Mouse (Mus musculus) liver, embryonic 16.5 days (tissue): ENCODE data around the gene Abca7. TPM values are rescaled to one million over a fixed set of nuclear protein-coding genes. Genes with fewer than 3 reads are reported as not detected.

Experiments
- ATAC-seq: fragments of 200-750 bp; cut with Nextera tagmentation; 2 replicates; pipeline ENCODE4 v1.8.0; 2017; ENCODE audit warnings: low read depth, mild to moderate bottlenecking, moderate number of reproducible peaks, moderate library complexity
- H3K27ac ChIP-seq: fragments of 300-500 bp; sonication (generic); 2 replicates; pipeline ENCODE4 v1.5.1; 2014; ENCODE audit warnings: mild to moderate bottlenecking, low read length
- H3K27me3 ChIP-seq: fragments of 300-500 bp; sonication (generic); 2 replicates; pipeline ENCODE4 v1.6.1; 2014; ENCODE audit warnings: low read depth, low read length, mixed read lengths; ENCODE audit not compliant: control insufficient read depth, insufficient read depth
- H3K36me3 ChIP-seq: fragments of 300-500 bp; sonication (generic); 2 replicates; pipeline ENCODE4 v1.6.1; 2014; ENCODE audit warnings: mild to moderate bottlenecking; ENCODE audit not compliant: control insufficient read depth, insufficient read depth
- H3K4me1 ChIP-seq: fragments of 300-500 bp; sonication (generic); 2 replicates; pipeline ENCODE4 v1.6.1; 2014; ENCODE audit warnings: low read depth, low read length, mixed read lengths; ENCODE audit not compliant: control insufficient read depth
- H3K4me2 ChIP-seq: fragments of 300-500 bp; sonication (generic); 2 replicates; pipeline ENCODE4 v1.6.1; 2014; ENCODE audit warnings: low read depth, low read length, mixed read lengths
- H3K4me3 ChIP-seq: fragments of 300-500 bp; sonication (generic); 2 replicates; pipeline ENCODE4 v1.5.1; 2014; ENCODE audit warnings: low read depth, mild to moderate bottlenecking, low read length
- H3K9ac ChIP-seq: fragments of 300-500 bp; sonication (generic); 2 replicates; pipeline ENCODE4 v1.6.1; 2014; ENCODE audit warnings: low read depth, low read length
- H3K9me3 ChIP-seq: fragments of 300-500 bp; sonication (generic); replicated peaks from 2 replicates; pipeline ENCODE4 v1.6.1; 2016; ENCODE audit warnings: low read length; ENCODE audit not compliant: control insufficient read depth
- WGBS: fragments of 180-500 bp; shearing (Covaris S2); extraction: QIAGEN DNeasy Blood & Tissue Kit; methylation state at CpG from one replicate; pipeline ENCODE4 v1.1.7; 2014; ENCODE audit not compliant: insufficient replicate concordance; 5-methylcytosine and 5-hydroxymethylcytosine counted together
- polyA plus RNA-seq: library from polyadenylated mRNA; unstranded; fragments of >200 nt; fragmentation: Nextera tagmentation; extraction: Ambion mirVana; gene quantifications from 2 replicates; pipeline ENCODE4 v1.2.1, GENCODE M21; 2015

Gene Abca7
- polyA plus RNA-seq, 1 experiment from 2014 or later = 9.0 TPM

DNA sequence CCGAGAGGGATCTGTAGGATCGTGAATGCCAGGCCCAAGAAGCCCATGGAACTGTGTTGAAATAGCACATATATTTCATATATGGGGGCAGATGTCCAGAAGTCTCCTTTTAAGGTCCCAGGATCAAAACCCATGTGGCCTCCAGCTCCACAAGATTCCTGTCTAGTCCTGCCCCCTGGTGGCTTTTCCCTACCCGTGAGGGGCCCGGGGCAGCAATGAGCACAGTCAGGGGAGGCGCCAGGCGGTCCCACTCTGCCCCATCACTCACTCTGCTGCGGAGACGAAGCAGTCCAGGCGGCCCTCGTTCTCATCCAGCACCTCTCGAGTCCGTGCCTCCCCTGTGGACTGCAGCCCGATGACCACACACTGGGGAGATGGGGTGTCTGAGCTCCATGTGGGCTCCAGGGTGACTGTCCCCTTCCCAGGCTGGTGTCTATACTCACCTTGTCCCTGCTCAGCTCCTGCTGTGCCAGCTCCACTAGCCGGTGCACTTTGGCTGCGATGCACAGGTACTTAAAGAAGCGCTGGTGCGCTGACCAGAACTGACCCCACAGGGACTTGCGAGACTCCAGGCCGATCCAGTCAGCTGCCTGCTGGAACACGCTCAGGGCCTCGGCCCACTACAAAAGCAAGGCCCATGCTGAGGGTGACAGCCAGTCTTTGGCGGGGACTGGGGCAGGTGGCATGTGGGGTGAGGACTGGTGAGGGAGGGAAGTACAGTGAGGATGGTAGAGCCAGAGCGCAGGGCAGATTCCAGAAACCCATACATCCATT lies 67.8 kb downstream of the Abca7 start:
- Histone ChIP-seq H3K4me2 (no peak overlapping the region), H3K36me3 (peaks cover 42% of the 10 kb centered on the region), H3K4me1 (no peaks in the 10 kb centered on the region), H3K9ac (no peak overlapping the region), H3K4me3 (no peak overlapping the region), H3K27me3 (no peaks in the 10 kb centered on the region), H3K9me3 (no peaks in the 10 kb centered on the region), H3K27ac (no peak overlapping the region)
- ATAC-seq = no peak
- WGBS = 82% methylated on average over 23 of the region's 23 CpGs

Other genes starting within 250 kb of the Abca7 start
- 13.4 and 14.4 TPM in 2 replicates for gene Polrmt, start 249.9 kb upstream of the Abca7 start, polyA plus RNA-seq
- not detected in 2 replicates for gene Fgf22, start 241.4 kb upstream of the Abca7 start, polyA plus RNA-seq
- gene Rnf126, start 229.5 kb upstream of the Abca7 start, polyA plus RNA-seq = 17.4 and 26.2 TPM in 2 replicates
- gene Fstl3, start 219.2 kb upstream of the Abca7 start, polyA plus RNA-seq = 1.0 TPM in 2 replicates
- gene Prss57, start 205.5 kb upstream of the Abca7 start, polyA plus RNA-seq = 6.3 and 7.1 TPM in 2 replicates
- gene Palm, start 202.9 kb upstream of the Abca7 start, polyA plus RNA-seq = 7.9 and 8.0 TPM in 2 replicates
- gene Misp, start 175.5 kb upstream of the Abca7 start, polyA plus RNA-seq = 0.43 and 1.4 TPM in 2 replicates
- gene Ptbp1, start 142.1 kb upstream of the Abca7 start, polyA plus RNA-seq = 112 and 124 TPM in 2 replicates
- gene Prtn3, start 122.0 kb upstream of the Abca7 start, polyA plus RNA-seq = 96.8 and 106 TPM in 2 replicates
- gene Plppr3, start 121.9 kb upstream of the Abca7 start, polyA plus RNA-seq = 4.8 and 5.1 TPM in 2 replicates
- 204 and 208 TPM in 2 replicates for gene Elane, start 110.2 kb upstream of the Abca7 start, polyA plus RNA-seq
- not detected in 2 replicates for gene Cfd, start 105.6 kb upstream of the Abca7 start, polyA plus RNA-seq
- 14.7 and 15.3 TPM in 2 replicates for gene Med16, start 87.6 kb upstream of the Abca7 start, polyA plus RNA-seq
- gene Gm26602, start 85.6 kb upstream of the Abca7 start, polyA plus RNA-seq = 2.5 TPM in 1 of 2 replicates, not detected in the other
- gene Kiss1r, start 79.5 kb upstream of the Abca7 start, polyA plus RNA-seq = 0.18 and 0.20 TPM in 2 replicates
- gene R3hdm4, start 75.3 kb upstream of the Abca7 start, polyA plus RNA-seq = 47.1 and 49.3 TPM in 2 replicates
- gene Arid3a, start 69.5 kb upstream of the Abca7 start, polyA plus RNA-seq = 5.1 and 5.8 TPM in 2 replicates
- 42.2 and 44.7 TPM in 2 replicates for gene Wdr18, start 36.3 kb upstream of the Abca7 start, polyA plus RNA-seq
- 0.08 TPM in 1 of 2 replicates, not detected in the other for gene Grin3b, start 25.8 kb upstream of the Abca7 start, polyA plus RNA-seq
- 3.0 and 4.8 TPM in 2 replicates for gene Tmem259, start 12.2 kb upstream of the Abca7 start, polyA plus RNA-seq
- gene Cnn2, start 7.9 kb upstream of the Abca7 start, polyA plus RNA-seq = 42.5 and 44.9 TPM in 2 replicates
- 16.6 and 17.3 TPM in 2 replicates for gene Arhgap45, start 20.2 kb downstream of the Abca7 start, polyA plus RNA-seq
- 66.8 and 70.1 TPM in 2 replicates for gene Polr2e, start 43.3 kb downstream of the Abca7 start, polyA plus RNA-seq
- 553 and 567 TPM in 2 replicates for gene Gpx4, start 50.7 kb downstream of the Abca7 start, polyA plus RNA-seq
- gene Sbno2, start 109.1 kb downstream of the Abca7 start, polyA plus RNA-seq = 10.3 and 11.8 TPM in 2 replicates
- 13.2 and 14.4 TPM in 2 replicates for gene Stk11, start 119.3 kb downstream of the Abca7 start, polyA plus RNA-seq
- gene Atp5d, start 142.1 kb downstream of the Abca7 start, polyA plus RNA-seq = 288 and 309 TPM in 2 replicates
- 0.44 and 0.65 TPM in 2 replicates for gene Cbarp, start 144.3 kb downstream of the Abca7 start, polyA plus RNA-seq
- gene Midn, start 151.8 kb downstream of the Abca7 start, polyA plus RNA-seq = 2.3 and 2.6 TPM in 2 replicates
- 13.8 and 14.2 TPM in 2 replicates for gene Cirbp, start 169.5 kb downstream of the Abca7 start, polyA plus RNA-seq
- 8.4 and 8.7 TPM in 2 replicates for gene 1600002K03Rik, start 176.4 kb downstream of the Abca7 start, polyA plus RNA-seq
- 0.47 and 0.53 TPM in 2 replicates for gene Efna2, start 183.0 kb downstream of the Abca7 start, polyA plus RNA-seq
- gene Mum1, start 229.9 kb downstream of the Abca7 start, polyA plus RNA-seq = 14.6 and 14.8 TPM in 2 replicates